Mouse (Mus musculus) cerebellum, adult 9-11 months (tissue): ENCODE measurements around the gene Olfr1406.
"Not testable (repeated sequence)": the region's sequence is repeated elsewhere in the genome, so short reads cannot be mapped to it uniquely, and the experiment has no call there.

Source experiments
- DNase-seq: peaks from one replicate; pipeline ENCODE4 v3.0.0; 2022

Olfr1406 gene

DNA sequence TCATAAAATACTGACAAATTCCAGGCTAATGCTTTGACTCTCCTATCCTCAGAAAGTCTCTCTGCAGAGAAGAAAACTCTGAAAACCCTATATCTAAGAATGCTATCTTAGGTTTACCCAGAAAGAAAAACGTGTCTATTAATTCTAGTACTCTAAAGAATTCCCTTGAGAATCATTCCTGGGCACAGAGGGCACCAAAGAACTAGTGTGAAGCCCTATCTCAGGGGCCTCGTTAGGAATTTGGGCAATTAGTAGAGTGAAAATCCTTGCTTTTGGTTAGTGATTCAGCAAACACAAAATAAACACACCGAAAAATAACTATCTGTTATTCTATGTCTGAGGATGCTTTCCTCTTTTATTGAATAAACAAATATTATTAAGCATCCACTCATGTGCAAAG is at the start of gene Olfr1406:
TSS of gene Olfr1406 (minus strand) at position 101 of the 400 bp plus-strand sequence.
- no peak for DNase-seq

DNA sequence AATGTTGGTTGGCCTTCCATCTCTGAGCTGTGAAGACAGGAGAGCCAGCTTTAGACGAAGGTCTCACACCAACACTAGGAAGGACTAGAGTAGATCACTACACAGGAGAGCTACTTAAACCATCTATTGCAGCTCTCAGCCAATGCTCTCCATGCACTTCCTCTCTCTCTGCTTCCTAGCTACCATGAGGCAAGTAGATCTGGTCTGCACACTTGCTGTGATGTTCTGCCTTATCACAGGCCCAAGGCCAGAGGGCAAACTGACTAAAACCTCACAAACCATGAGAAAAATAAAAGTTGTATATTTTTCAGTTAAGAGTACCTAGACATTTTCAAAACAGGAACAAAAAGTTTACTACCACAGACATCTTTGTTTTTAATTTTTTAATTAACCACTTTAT is 46.6 kb upstream of the Olfr1406 start:
- not testable (repeated sequence) for DNase-seq

GRCm38 (mm10) chr1:173227081-173227480 is 36.6 kb upstream of the Olfr1406 start, which contains the start of gene Fcer1a:
Fcer1a (minus strand) TSS chr1:173227214.
- no peak for DNase-seq

DNA sequence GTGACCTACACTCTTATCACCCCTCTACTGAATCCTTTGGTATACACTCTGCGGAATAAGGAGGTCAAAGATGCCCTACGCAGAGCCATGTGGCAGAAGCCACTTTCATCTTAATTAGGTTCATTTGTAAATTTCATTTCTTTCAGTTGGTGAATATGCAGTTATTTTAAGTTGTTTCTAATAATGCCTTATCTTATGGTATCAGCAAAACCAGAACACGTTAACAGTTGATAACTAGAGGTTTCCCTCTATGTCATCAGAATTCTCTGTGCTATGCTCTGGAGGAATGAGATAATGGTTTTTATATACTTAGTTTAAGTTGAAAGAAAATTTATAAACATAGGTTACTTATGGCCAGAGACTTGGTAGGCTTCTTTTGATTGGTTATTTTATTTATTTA is 26.0 kb upstream of the Olfr1406 start:
- DNase-seq = no peak

- no peak for DNase-seq
Observed at GRCm38 (mm10) chr1:173212092-173212491, 21.7 kb upstream of the Olfr1406 start, which contains the start of gene Olfr1404. Olfr1404 (plus strand) TSS chr1:173212392.

DNA sequence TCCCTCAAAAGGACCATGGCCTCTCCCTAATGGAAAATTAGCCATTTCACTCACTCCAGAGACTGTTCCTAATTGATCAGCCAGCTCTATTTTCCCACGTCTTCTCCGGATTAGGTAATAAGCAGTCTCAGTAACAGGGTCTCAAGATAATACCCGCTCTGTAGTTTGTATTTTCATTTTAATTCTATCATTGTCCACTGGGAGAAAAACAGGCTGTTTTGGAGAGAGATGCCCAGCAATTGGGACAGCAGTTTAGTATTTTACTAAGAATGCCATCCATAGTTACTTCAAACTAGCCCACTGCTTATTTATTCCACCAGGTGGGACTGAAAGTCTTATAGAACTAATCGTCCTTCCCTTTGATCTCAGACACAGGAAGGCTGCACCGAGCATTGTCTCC is 7.1 kb upstream of the Olfr1406 start, which contains the start of gene Olfr218:
TSS of gene Olfr218 (plus strand) at position 301 of the 400 bp plus-strand sequence.
- DNase-seq = no peak

GRCm38 (mm10) chr1:173196359-173196758 is 5.9 kb upstream of the Olfr1406 start:
- no peak for DNase-seq

- DNase-seq = no peak
Observed at GRCm38 (mm10) chr1:173192059-173192458, 1.6 kb upstream of the Olfr1406 start.

DNA sequence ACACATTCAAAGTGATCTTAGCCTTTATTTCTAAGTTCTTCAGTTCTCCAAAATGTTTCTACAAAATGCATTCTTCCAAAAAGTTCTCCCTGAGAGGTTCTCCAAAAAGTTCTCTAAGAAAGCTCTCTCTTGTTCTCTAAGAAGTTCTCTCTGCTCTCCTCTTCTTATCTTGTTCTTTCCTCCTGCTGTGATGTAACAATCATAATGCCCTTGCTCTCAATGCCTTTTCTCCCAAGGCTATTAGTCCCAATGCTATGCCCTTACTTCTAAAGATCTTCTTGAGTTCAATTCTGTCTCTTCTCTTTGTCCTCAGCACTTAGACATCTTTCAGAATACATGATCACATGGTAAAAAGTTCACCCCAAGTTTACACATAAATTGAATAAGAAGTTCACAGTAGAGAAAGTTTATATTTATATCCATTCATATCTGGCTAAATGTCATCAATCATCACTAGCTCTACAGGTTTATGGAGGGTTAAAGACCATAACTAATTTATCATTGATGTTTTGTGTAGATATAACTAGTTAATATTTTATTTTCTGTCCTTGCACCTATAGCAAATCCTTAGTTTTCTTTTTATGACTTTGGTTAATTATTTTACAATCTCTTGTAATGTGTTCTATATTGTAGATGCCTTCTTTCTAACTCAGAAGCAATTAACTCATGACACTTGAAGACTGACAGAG is 16.1 kb downstream of the Olfr1406 start:
- DNase-seq = no peak

- DNase-seq = no peak
Observed at GRCm38 (mm10) chr1:173137274-173137673, 53.2 kb downstream of the Olfr1406 start, which contains the start of gene Olfr1408. Olfr1408 (minus strand) TSS chr1:173137374.
